Mouse (Mus musculus): ENCODE data around the gene L3mbtl3.
A peak's percentile ranks its signal among the peaks of the same experiment; 100 is the strongest.

The L3mbtl3 gene

GRCm38 (mm10) chr10:26337896-26338503, 37.8 kb downstream of the L3mbtl3 start:
- no peak for DNase-seq (ENCODE audit: low spot score)

- DNase-seq (ENCODE audit: low spot score): no peak
Observed at GRCm38 (mm10) chr10:26333966-26334365, 41.8 kb downstream of the L3mbtl3 start.

GRCm38 (mm10) chr10:26332781-26333180, 43.0 kb downstream of the L3mbtl3 start:
- DNase-seq (ENCODE audit: low spot score): no peak

- peak; percentile 3 for DNase-seq (ENCODE audit: low spot score)
Observed at GRCm38 (mm10) chr10:26328843-26329242, 46.9 kb downstream of the L3mbtl3 start.

GRCm38 (mm10) chr10:26327691-26328542, 47.9 kb downstream of the L3mbtl3 start:
- peak; percentile 83 for DNase-seq (ENCODE audit: low spot score)

- no peak for DNase-seq (ENCODE audit: low spot score)
Observed at GRCm38 (mm10) chr10:26327291-26327690, 48.5 kb downstream of the L3mbtl3 start.

- DNase-seq (ENCODE audit: low spot score): no peak
Observed at GRCm38 (mm10) chr10:26325320-26325719, 50.5 kb downstream of the L3mbtl3 start.

GRCm38 (mm10) chr10:26322344-26323051, 53.3 kb downstream of the L3mbtl3 start:
- no peak for DNase-seq (ENCODE audit: low spot score)

- no peak for DNase-seq (ENCODE audit: low spot score)
Observed at GRCm38 (mm10) chr10:26320679-26321078, 55.1 kb downstream of the L3mbtl3 start.

- no peak for DNase-seq (ENCODE audit: low spot score)
Observed at GRCm38 (mm10) chr10:26314327-26314726, 61.4 kb downstream of the L3mbtl3 start.

GRCm38 (mm10) chr10:26303485-26303884, 72.3 kb downstream of the L3mbtl3 start:
- no peak for DNase-seq (ENCODE audit: low spot score)

GRCm38 (mm10) chr10:26302336-26302735, 73.4 kb downstream of the L3mbtl3 start:
- DNase-seq (ENCODE audit: low spot score): no peak

GRCm38 (mm10) chr10:26297626-26298025, 78.1 kb downstream of the L3mbtl3 start:
- DNase-seq (ENCODE audit: low spot score): no peak

- no peak for DNase-seq (ENCODE audit: low spot score)
Observed at GRCm38 (mm10) chr10:26297200-26297599, 78.6 kb downstream of the L3mbtl3 start.

- DNase-seq (ENCODE audit: low spot score): no peak
Observed at GRCm38 (mm10) chr10:26287136-26287535, 88.6 kb downstream of the L3mbtl3 start.

GRCm38 (mm10) chr10:26280009-26280408, 95.8 kb downstream of the L3mbtl3 start:
- no peak for DNase-seq (ENCODE audit: low spot score)

- DNase-seq (ENCODE audit: low spot score): no peak
Observed at GRCm38 (mm10) chr10:26275414-26275813, 100.4 kb downstream of the L3mbtl3 start.

- no peak for DNase-seq (ENCODE audit: low spot score)
Observed at GRCm38 (mm10) chr10:26263744-26264459, 111.9 kb downstream of the L3mbtl3 start.

GRCm38 (mm10) chr10:26259908-26260307, 115.9 kb downstream of the L3mbtl3 start:
- DNase-seq (ENCODE audit: low spot score): no peak

- no peak for DNase-seq (ENCODE audit: low spot score)
Observed at GRCm38 (mm10) chr10:26249426-26250165, 126.2 kb downstream of the L3mbtl3 start.

- no peak for DNase-seq (ENCODE audit: low spot score)
Observed at GRCm38 (mm10) chr10:26244466-26244865, 131.3 kb downstream of the L3mbtl3 start.
